Mouse (Mus musculus) adrenal gland, postnatal 14 days (tissue): Measurements from ENCODE around the gene C5ar2. TPM values are rescaled to one million over a fixed set of nuclear protein-coding genes. Genes with fewer than 3 reads are reported as not detected.
"Not testable (repeated sequence)": the region's sequence is repeated elsewhere in the genome, so short reads cannot be mapped to it uniquely, and the experiment has no call there.

ENCODE experiments used
- DNase-seq: peaks from one replicate; pipeline ENCODE4 v3.0.0; 2021; ENCODE audit warnings: mixed read lengths
- total RNA-seq: library from RNA; stranded (reverse); gene quantifications from 2 replicates; pipeline ENCODE4 v1.2.3, GENCODE M21; 2021

The C5ar2 gene
- total RNA-seq, 1 experiment from 2014 or later, result 0.37 TPM

DNA sequence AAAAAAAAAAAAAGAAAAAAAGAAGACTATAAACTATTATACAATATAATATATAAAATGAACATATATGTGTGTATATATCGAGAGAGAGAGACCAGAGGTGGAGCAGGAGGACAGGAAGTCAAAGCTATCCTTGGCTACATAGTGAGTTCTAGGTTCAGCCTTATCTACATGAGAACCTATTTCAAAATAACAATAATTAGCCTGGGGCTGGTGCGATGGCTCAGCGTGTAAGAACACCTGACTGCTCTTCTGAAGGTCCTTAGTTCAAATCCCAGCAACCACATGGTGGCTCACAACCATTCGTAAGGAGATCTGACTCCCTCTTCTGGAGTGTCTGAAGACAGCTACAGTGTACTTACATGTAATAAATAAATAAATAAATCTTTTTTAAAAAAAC, 12.0 kb upstream of the C5ar2 start:
- not testable (repeated sequence) for DNase-seq

DNA sequence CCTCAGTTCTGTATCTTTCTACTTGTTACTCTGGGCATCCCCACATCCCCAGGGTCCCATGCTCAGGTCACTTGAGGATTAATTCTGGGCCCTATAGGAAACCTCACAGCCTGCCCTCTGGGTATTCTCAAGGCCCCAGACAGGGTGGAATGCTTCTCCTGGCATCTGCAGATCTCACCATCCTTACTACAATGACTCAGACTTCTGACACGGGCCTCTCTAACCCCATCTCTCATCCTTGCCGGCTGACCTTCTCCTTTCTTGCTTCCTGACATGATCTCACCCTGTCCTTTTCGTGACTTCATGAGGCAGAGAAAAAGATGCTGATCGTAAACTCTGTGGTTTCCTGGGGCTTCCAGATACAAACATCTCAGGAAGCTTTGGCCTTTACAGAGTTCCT, 10.2 kb upstream of the C5ar2 start:
- peak; percentile 45 for DNase-seq

DNA sequence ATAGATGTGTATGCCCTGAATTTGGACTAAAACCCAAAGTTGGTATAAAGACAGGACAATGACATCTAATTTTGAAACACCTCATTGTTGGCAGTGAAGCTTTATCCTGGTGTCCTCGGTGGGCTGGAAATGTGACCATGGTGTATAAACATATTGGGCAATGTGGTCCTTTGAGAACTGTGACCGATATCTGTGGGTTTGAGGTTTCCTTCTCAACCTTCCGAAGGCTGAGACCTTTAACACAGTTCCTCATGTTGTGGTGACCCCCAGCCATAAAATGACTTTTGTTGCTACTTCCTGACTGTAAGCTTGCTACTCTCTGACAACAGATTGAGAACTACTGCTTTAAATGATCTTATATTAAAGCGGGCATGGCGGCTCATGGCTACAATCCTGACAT, 6.7 kb upstream of the C5ar2 start:
- no peak for DNase-seq

DNA sequence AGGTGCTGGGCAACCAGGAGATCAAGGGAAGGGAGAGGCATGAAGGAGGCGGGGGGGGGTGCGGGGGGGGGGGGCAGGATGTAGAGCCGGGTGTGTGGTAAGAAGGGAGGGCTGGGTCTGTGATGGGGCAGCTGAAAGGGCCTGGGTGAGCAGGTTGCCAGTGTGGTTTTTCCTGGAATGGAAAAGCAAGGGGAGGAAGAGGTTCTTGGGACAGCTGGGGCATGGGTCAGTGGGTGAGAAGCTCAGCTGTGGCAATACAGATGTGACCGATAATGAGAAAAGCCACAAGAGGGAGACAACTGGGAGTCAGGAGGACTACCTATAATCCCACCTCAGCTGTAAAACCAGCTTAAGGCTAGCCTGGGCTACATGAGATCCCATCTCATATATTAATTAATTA, 2.0 kb upstream of the C5ar2 start:
- DNase-seq, result no peak

DNA sequence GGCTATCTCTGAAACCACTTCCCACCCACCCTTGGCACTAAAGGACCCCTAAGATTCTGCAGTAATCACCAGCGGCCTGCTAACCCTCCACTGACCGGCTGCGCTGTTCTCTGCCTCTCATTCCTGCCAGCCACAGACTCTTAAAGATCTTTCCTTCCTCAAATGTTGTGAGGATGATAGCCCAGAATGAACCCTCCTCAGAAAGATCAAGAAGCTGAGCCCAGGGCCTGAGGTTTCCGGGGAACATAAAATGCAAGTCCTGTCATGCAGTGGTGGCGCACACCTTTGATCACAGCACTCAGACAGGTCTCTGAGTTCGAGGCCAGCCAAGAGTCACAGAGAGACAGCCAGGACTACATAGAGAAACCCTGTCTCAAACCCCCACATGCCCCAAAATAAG, 1.8 kb downstream of the C5ar2 start:
- no peak for DNase-seq

DNA sequence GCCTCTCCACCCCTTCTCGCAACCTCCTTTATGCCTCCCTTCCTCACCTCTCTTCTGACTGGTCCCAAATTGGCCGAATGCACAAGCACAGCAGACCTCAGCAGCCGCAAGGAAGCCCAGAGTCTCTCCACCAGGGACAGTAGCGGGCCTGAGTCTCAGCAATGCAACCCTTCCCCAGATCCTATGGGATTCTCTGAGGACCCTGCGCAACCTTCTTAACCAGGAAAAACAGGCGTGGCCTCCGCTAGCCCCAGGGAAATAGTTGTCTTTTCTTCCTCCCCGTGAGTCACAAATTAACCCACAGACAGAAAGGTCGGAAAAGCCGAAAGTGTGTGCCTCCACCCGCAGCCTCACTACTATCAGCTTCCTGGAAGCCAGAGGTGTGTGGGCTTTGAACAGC, 2.2 kb downstream of the C5ar2 start:
- DNase-seq, result no peak

DNA sequence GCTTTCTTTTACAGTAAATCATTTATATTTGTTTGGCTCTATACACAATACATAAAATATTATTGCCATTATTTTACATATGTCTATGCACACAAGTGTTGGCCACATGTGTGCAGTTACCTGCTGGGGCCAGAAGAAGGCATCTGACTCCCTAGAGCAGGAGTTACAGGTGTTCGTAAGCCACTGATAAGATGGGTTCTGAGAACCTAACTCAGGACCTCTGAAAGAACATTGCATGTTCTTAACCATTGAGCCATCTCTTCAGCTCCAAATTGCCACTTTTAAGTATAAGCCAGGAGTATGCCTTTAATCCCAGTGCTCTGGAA, 3.0 kb downstream of the C5ar2 start:
- no peak for DNase-seq

DNA sequence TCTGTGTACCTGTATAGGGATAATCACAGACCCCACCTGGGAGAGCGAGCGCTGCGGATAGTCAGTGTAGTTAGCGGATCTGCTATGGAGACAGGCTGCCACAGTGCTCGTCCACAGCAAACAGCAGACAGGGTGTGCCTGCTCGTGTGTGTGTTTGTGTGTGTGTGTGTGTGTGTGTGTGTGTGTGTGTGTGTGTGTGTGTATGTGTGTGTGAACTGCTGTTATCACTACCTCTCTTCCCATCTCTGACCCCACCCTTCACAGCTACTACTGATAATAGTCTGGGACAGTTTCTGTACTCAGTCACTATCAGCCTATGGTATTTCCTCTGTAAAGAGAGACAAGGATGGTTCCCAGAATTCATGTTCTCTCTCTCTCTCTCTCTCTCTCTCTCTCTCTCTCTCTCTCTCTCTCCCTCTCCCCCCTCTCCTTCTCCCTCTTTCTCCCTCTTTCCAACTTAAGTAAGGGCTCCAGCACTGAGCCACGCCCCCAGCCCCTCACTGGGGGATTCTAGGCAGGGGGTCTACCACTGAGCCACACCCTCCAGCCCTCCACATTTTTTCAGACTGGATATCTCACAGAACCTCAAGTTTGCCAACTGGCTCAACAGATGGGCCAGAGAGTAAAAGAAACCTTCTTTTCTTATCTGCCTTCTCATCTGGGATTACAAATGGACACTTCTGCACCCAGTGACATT, 3.5 kb downstream of the C5ar2 start:
- no peak for DNase-seq

DNA sequence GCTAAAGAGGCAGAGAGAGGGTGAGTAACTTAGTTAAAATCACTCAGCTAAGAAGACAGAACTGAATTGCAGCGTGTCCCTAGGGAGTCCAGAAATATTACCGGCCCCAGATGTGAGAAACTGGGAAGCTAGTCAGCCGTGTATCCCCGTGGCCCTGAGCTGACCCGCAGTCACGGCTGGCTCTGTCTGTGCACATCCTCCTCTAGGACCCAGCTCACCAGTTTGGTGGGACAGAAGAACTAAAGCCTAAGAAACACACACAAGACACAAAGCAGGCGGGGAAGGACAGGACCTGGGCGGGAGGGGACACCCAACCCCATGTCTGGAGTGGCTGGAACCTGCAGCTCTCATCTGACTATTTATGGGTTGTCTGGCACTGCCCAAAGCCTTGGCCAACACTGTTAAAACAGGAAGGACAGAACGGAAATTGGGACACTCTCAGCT, 4.4 kb downstream of the C5ar2 start:
- DNase-seq, result peak; percentile 53

DNA sequence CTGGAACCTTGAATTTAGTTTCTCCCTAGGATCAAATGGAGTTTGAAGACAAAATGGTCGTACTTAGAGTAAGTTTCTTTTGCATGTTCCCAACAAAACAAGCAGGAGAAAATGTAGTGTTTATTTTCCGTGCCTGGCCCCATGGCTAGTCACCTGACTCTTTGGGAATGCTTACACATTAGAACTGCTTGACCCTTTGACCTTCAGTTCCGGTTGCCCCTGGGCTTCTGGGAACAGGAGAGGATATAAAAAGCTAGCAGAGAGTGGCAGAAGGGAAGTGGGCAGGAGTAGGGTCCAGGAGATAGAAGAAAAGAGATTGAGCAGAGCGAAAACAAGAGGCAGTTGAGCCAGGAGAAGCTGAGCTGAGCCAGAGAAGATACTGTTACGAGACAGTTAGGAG, 14.1 kb downstream of the C5ar2 start:
- DNase-seq, result no peak

DNA sequence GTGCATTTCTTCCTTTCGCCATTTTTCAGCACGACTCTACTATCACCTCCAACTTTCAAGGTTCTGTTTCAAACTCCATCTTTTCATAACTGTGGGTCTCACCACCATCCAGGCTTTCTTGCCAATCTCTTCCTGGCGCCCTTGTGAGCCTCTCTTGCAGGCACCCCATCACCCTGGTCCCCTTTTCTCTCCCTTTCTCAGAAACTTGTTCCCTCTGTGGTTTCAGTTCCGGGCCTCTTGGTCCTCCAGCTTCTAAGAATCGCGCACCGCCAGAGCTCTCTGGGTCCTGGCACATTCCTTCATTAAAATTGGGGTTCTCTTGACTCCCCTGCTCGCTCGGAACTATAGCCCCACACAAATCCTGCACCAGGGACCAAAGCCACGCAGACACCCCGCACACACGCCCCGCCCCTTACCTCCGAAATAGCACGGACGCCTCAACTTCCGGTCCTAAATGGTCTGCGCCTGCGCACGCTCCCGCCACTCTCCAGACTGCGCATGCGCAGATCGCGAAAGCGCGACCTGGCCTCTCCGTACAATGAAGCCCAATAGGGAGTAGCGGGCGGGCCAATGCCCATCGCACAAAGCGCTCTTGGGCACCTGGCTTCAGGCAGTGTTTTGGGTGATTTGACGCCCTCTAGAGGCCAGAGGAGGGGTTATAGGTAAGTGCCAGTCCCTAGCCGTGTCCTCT, 22.2 kb downstream of the C5ar2 start, which contains the start of gene Dhx34:
Gene Dhx34, minus strand, starts transcription at position 456 of the 691 bp plus-strand sequence.
- DNase-seq, result peak; percentile 97

DNA sequence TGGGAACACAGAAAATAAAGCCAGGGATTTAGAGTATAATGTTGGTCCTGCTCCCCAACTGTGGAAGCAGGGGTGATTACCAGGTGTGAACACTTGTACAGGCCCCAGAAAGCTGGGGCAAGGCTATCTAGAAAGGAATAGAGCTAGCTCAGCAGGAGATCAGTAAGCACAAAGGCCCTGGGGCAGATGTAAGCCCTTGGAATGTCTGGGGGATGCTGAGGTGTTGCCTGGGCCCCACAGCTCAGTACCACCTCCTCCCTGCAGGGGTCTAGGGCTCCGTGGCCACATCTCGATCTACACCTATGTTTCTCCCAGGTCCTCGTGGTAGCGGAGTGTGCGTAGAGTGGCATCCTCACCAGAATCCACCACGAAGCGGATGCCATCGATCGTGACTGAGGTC, 30.0 kb downstream of the C5ar2 start:
- DNase-seq, result no peak

DNA sequence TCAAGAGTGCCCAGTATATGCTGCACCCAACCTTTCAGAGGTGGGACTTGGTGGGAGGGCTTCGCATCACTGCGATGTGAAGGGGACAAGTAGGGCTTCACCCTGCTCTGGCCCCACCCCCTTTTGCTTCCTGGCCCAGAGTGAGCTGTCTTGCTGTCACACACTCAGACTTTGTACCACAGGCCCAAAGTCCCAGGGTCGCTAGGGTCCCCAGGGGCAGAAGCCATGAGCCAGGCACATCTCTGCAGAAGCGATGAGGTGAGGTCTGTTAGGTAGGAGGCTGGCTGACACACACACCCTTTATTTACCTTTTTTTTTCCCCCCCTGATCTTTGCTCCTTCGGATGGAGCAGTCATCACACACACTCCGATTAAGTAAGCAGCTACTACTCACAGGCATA, 30.8 kb downstream of the C5ar2 start:
- DNase-seq, result no peak

DNA sequence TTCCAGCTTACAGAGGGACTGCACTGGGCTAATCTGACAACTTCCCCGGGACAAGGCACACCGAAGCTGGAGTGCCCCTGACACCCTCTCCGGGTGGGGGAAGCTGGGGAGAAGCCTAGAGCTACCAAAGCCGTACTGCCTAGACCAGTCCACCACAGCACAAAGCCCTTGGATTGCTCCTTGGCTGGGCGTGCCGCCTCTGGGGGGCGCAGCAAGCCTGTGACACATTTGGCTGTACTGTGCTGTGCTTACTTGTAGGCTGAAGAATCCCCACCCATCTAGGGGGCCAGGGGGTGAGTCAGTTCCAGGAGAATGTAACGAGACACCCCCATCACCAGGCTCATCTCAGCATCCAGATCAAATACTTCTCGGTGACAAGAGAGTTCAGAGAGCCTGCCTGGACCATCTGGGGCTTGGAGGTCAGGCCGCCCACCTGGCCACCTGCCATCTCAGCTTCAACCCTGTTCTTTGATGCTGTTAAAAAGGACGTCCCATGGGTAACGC, 33.0 kb downstream of the C5ar2 start:
- DNase-seq, result no peak

DNA sequence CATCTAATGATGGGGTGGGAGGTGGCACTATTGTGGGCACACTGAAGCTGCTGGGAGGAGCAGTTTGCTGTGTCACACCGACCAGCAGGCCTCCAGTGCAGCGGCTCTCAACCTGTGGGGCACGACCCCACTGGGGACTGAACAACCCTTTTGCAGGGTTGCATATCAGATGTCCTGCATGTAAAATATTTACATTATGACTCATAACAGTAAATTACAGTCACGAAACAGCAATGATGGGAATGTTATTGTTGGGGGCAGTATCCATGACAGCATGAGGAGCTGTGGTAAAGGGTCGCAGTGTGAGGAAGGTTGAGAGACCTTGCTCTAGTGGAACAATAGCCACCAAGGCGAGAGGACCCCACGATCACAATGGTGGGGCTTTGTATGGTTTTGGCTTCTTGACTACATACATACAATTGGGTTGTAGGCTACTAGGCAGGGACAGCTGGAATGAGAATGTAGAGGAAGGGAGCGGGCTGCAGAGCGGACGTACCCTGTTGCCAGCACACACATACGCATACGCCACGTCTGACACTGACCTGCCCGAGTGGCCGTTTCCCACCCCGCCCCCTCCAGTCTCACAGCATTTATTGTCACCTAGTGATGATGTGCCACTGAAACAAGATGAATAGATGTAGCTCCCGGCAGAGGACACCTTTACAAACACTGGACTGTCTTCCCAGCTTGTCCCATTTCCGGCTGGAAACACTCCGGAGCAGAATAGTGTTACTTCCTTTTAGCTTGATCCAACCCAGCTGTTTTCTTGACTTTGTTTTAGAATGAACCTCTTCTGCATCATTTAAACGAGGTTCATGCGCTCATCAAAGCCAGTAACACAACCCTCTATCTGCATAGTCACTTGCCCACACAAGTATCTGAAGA, 34.9 kb downstream of the C5ar2 start:
- no peak for DNase-seq

DNA sequence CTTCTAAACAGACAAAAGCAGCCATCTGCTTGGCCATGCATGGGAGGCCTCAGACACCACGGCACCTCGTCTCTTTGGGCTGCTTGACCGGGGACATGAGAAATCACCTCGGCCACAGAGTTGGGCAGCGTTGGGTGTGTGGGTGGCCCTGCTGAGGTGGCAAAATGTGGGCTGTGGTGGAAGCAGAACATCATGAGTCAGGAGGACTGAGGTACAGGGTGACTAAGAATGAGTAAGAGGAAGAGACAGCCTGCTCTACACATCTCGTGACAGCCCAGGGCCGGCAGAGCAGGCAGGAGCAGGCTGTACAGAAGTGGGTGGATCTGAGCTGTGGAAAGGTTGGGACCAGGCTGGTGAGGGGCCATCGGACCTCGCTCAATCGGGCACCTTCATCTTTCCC, 36.5 kb downstream of the C5ar2 start:
- DNase-seq, result peak; percentile 57

DNA sequence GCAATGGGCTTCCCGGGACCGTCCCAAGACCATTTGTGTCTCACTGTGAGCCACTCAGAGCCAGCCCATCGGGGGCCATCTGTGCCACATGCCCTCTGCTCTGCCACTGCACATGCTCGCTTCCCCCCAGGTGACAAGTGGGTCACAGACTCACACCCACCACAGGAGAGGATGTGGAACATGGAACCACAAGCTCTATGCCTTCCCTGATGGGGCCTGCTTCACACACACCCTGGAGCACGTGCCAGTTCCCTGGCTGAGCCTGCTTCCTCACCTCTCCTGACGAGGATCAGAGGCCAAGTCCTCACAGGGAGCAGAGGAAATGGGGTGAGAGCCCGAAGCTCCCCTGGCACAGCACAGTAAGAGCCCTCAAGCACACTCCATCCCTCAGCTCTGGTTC, 36.9 kb downstream of the C5ar2 start:
- DNase-seq, result no peak

DNA sequence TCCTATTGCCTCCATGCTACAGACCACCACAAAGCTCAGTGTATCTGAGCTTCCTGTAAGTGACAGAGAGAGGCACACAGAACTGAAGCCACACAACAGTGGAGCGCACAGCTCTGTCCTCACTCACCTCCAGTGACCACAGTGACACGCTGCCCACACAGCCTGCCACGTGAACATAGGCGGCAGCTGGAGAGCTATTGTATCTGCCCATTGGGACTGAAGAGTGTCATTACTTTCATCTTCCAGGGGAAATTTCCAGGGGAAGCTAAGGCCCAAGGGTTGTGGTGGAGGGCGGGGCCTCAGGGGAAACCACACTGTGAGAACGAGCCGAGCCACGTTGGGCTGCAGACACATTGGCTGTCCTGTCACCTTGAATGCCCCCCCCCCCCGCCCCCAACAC, 39.2 kb downstream of the C5ar2 start:
- no peak for DNase-seq

DNA sequence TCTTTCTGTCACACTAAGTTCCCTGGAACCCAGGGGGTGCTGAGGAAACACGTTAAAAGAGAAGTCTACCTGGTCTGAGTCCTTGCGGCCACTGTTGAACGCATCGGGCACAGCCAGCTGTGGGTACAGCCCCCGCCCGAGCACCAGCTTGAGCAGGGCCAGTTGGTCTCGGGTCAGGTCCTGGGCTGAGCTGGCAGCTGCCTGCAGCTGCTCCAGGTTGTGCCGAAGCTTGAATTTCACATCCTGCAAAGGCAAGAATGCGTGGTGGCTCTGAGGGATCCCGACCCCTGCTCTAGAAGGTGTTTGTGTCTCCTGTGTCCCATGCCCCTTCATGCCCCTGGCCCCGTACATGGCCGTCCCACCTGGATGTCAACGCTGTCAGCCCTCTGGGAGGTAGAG, 40.5 kb downstream of the C5ar2 start:
- no peak for DNase-seq

DNA sequence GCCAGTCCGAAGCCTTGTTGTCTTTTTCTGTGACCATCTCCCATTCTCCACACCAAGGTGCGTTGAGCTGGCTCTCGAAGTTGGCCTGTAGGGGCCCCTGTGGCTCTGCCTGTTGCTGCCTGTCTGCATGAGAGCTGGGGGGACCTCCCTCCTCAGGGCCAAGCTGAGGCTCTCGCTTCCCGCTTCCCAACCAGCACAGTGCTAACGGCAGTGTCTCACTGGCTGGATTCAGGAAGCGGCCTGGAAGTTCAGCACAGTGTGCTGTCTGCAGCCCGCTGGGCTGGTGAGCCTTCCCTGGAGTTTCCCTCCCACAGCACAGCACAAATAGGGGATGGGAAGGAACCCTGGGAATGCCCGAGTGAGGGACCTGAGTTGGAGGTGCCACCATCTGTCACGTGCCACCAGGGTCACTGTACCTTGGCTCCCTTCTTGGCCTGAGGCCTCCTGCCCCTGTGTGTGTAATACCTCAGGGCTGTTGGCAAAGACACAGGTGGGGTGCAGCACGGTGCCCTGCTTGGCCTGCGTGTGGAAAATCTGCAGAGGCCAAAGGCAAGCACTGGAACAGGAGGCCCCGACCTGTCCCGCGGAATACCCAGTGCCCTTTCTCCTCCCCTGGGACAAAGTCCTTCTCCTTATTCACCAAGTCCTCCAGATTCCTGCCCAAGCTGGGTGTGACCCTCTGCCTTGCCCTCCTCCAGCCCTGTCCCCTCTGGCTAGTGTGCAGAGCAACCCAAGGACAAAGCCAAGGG, 41.0 kb downstream of the C5ar2 start:
- peak; percentile 63 for DNase-seq

DNA sequence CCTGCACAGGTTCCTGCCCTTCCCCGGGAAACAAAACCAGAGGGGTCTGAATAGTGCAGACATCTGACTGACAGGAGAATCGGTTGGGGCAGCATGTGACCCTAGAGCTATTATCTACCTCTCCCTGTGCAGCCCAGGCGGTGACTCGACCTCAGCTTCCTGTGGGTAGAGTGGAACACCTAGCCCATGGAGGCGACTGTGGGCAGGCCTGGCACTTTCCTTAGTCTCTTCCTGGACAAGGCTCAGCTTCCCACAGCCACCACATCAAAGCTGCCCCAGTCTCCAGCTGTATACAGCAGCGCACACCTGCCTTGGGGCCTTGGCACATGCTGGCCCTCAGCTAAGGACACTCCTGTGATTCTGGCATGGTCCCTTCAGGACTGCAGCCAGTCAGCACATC, 42.8 kb downstream of the C5ar2 start:
- no peak for DNase-seq

DNA sequence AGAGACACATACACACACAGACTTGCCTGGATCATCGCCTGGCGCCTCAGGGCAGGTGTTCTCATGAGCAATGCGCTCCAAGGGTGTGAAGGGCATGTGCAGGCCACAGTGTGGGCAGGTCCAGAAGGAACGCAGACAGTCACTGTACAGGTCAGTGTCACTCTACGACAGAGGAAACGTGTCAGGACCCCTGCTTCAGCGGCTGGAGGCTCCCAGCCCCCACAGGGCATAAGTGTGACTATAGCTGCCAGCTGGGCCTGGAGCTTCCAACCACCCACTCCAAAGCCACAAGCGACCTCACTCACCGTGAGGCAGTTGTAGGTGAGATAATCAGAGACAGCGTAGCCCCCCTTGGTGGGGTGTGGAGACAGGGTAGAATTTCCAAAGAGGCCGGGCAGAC, 45.4 kb downstream of the C5ar2 start:
- DNase-seq, result no peak
